Mouse (Mus musculus) neural tube, embryonic 11.5 days (tissue): ENCODE results near the gene Igf2bp3. TPM values are rescaled to one million over a fixed set of nuclear protein-coding genes. Genes with fewer than 3 reads are reported as not detected.

Source experiments
- ATAC-seq: fragments of 200-750 bp; cut with Nextera tagmentation; 2 replicates; pipeline ENCODE4 v1.8.0; 2017; ENCODE audit warnings: moderate number of reproducible peaks, mild to moderate bottlenecking, moderate TSS enrichment, moderate library complexity; ENCODE audit not compliant: insufficient read depth, low FRiP score, low TSS enrichment
- DNase-seq: peaks from one replicate; pipeline ENCODE4 v3.0.0-alpha.2; 2015; ENCODE audit warnings: low spot score
- H3K27ac ChIP-seq: fragments of 300-500 bp; sonication (generic); 2 replicates; pipeline ENCODE4 v1.5.1; 2014; ENCODE audit warnings: low read depth, mild to moderate bottlenecking, low read length
- H3K27me3 ChIP-seq: fragments of 300-500 bp; sonication (generic); 2 replicates; pipeline ENCODE4 v1.6.1; 2014; ENCODE audit warnings: mild to moderate bottlenecking, low read length, mixed read lengths; ENCODE audit not compliant: control insufficient read depth, insufficient read depth
- H3K36me3 ChIP-seq: fragments of 300-500 bp; sonication (generic); 2 replicates; pipeline ENCODE4 v1.6.1; 2014; ENCODE audit warnings: mild to moderate bottlenecking, low read length, moderate library complexity, mixed read lengths; ENCODE audit not compliant: control insufficient read depth, insufficient read depth
- H3K4me1 ChIP-seq: fragments of 300-500 bp; sonication (generic); 2 replicates; pipeline ENCODE4 v1.6.1; 2014; ENCODE audit warnings: low read length, mixed read lengths; ENCODE audit not compliant: control insufficient read depth, insufficient read depth
- H3K4me2 ChIP-seq: fragments of 300-500 bp; sonication (generic); 2 replicates; pipeline ENCODE4 v1.6.1; 2014; ENCODE audit warnings: low read depth, mild to moderate bottlenecking, moderate library complexity
- H3K4me3 ChIP-seq: fragments of 300-500 bp; sonication (generic); 2 replicates; pipeline ENCODE4 v1.5.1; 2014; ENCODE audit warnings: low read depth, low read length
- H3K9ac ChIP-seq: fragments of 300-500 bp; sonication (generic); 2 replicates; pipeline ENCODE4 v1.6.1; 2014; ENCODE audit warnings: mild to moderate bottlenecking, low read length
- H3K9me3 ChIP-seq: fragments of 300-500 bp; sonication (generic); 2 replicates; pipeline ENCODE4 v1.6.1; 2016; ENCODE audit warnings: low read length; ENCODE audit not compliant: control insufficient read depth
- WGBS: fragments of 180-500 bp; shearing (Covaris S2); extraction: QIAGEN DNeasy Blood & Tissue Kit; methylation state at CpG from one replicate; pipeline ENCODE4 v1.1.7; 2014; 5-methylcytosine and 5-hydroxymethylcytosine counted together
- polyA plus RNA-seq: library from polyadenylated mRNA; unstranded; fragments of >200 nt; fragmentation: Nextera tagmentation; extraction: Ambion mirVana; gene quantifications from 2 replicates; pipeline ENCODE4 v1.2.1, GENCODE M21; 2014

Igf2bp3 gene
- polyA plus RNA-seq, 1 experiment from 2014 or later = 130 TPM

DNA sequence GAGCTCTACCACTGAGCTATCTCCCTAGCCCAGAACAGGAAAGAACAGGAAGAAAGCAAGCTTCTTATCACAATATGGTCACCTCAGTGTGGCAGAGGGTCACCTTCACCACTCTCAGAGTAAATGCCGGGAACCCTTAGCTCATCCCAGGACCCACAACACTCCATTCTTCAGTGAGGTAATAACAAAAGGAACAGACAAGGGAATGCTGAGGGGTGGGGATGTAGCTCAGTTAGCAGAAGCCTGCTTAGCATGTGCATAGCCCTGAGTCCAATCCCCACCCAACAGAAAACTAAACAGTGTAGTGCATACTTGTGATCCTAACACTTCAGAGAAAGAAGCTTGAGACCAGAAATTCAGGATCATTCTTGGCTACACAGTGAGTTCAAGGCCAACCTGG, 115.7 kb downstream of the Igf2bp3 start:
- peaks cover 9% of the 10 kb centered on the region for H3K36me3 ChIP-seq
- WGBS = 83% methylated on average over 1 of the region's 1 CpGs
- H3K27ac ChIP-seq = no peak overlapping the region
- H3K9ac ChIP-seq = no peak overlapping the region
- H3K9me3 ChIP-seq = no peaks in the 10 kb centered on the region
- ATAC-seq (no peak), DNase-seq (no peak)
- no peaks in the 10 kb centered on the region for H3K4me1 ChIP-seq
- H3K4me3 ChIP-seq = no peak overlapping the region
- no peaks in the 10 kb centered on the region for H3K27me3 ChIP-seq
- no peak overlapping the region for H3K4me2 ChIP-seq

DNA sequence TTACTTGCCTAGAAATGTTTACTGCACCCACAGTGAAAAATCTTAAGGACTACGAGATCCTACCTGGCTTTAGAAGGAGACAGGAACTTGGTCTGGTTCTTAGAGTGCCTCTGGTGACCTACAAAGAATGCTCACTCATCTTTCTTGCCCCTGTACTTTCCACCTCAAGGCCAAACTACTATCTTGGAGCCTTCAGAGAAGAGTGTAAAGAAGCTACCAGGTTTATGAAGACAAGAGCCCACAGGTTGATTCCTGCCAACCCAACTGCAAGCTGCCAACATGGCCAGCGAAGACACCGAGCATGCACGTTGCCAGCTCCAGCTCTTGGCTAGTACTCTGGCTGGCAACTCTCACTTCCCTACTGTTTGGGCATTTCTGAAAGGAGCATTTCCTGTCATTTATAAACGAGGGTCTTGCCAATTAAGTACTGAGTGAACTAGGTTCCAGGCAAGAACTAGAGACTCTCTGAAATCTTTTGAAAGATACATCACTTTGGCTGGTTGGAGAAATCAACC, 117.1 kb downstream of the Igf2bp3 start:
- Histone ChIP-seq H3K36me3 (peaks cover 9% of the 10 kb centered on the region), H3K27ac (no peak overlapping the region), H3K4me1 (no peaks in the 10 kb centered on the region), H3K4me3 (no peak overlapping the region), H3K9ac (no peak overlapping the region), H3K4me2 (no peak overlapping the region), H3K9me3 (no peaks in the 10 kb centered on the region), H3K27me3 (no peaks in the 10 kb centered on the region)
- whole genome bisulfite sequencing = 95% methylated on average over 5 of the region's 5 CpGs
- ATAC-seq (no peak), DNase-seq (no peak)

DNA sequence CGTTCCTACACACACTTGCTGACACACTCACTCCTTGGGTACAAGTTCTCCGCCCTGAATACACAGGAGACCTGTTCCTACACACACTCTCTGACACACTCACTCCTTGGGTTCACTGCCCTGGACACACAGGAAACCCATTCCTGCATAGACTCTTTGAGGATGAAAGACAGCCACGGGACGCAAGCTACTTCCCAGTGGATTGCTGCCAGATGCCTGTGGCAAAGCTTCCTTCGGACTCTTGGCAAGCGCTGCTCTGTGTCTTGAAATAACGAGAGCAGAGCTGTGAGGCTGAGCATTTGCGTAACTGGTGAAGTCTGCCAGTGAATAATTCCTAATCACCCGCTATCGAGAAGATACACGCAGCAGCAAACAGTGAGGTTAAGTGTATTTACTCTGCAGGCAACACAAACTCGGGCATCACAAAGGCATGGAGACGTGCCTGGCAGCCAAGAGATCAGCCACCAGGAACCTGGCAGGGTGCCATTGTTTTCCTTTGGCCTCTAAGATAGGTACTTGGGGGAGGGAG, 117.8 kb downstream of the Igf2bp3 start:
- H3K36me3 ChIP-seq = peaks cover 9% of the 10 kb centered on the region
- no peaks in the 10 kb centered on the region for H3K9me3 ChIP-seq
- DNase-seq (no peak), ATAC-seq (no peak)
- no peaks in the 10 kb centered on the region for H3K4me1 ChIP-seq
- no peaks in the 10 kb centered on the region for H3K27me3 ChIP-seq
- WGBS = 79% methylated on average over 13 of the region's 13 CpGs
- H3K27ac ChIP-seq = no peak overlapping the region
- no peak overlapping the region for H3K4me2 ChIP-seq
- H3K4me3 ChIP-seq = no peak overlapping the region
- H3K9ac ChIP-seq = no peak overlapping the region

DNA sequence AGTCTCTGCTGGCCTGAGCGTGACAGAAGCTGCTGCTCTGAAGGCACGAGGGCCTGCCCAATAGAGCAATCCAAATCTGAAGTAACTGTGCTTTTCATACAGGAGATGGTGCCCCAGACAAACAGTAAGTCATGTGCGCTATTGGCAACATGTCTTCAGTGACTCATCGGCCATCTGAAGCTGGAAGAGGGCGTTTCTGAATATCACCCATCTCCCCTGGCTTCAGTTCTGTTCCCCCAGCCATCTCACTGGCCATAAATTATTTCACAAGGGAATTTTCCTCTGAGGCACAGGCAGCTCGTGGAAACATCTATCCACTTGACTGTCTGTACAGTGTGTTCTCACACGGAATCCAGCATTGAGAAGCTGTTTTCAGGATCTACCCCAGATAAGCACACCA, 118.3 kb downstream of the Igf2bp3 start:
- Histone ChIP-seq H3K9me3 (no peaks in the 10 kb centered on the region), H3K4me3 (no peak overlapping the region), H3K4me1 (no peaks in the 10 kb centered on the region), H3K36me3 (peaks cover 8% of the 10 kb centered on the region), H3K27me3 (no peaks in the 10 kb centered on the region), H3K9ac (no peak overlapping the region), H3K4me2 (no peak overlapping the region), H3K27ac (no peak overlapping the region)
- ATAC-seq (no peak), DNase-seq (no peak)
- WGBS = 91% methylated on average over 7 of the region's 7 CpGs

DNA sequence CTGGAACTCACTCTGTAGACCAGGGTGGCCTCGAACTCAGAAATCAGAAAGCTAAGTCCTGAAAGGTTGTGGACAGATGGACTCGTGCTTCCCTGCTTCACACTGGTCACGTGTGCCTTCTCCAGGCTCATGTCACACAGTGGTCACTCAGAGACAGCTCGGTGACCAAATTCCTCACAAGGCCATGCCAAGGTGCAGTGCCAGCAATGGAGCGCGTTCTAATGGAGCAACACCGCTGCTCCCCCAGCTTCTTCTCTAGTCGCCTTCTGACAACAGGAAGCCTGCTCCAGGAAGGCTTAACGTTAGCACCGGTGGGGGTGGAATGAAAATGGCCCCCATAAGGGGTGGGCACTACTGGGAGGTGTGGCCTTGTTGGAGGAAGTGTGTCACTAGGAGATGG, 119.8 kb downstream of the Igf2bp3 start:
- Histone ChIP-seq H3K9me3 (no peaks in the 10 kb centered on the region), H3K27me3 (no peaks in the 10 kb centered on the region), H3K4me3 (no peak overlapping the region), H3K36me3 (no peaks in the 10 kb centered on the region; the same call in 1 of the 2 replicates), H3K9ac (no peak overlapping the region), H3K4me1 (no peaks in the 10 kb centered on the region), H3K4me2 (no peak overlapping the region), H3K27ac (no peak overlapping the region)
- 90% methylated on average over 10 of the region's 10 CpGs for WGBS
- ATAC-seq (no peak), DNase-seq (no peak)

DNA sequence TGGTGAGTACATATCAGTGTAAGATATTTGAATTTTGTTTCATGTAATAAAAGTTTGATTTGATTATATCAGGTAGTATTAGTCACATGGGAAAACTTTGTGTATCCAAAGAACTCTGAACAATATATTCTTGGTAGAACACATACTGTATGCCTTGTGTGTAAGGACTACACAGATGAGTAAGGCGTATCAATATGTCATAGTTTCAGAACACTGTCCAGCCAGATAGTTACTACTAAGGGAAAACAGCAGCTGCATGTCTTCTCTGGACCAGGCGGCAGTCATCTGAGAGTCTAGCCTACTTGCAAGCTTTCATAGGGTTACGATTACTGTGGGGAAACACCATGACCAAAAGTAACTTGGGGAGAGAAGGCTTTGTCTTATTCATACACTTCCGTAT, 131.7 kb downstream of the Igf2bp3 start:
- H3K36me3 ChIP-seq = peaks cover 2% of the 10 kb centered on the region; the same call in 1 of the 2 replicates

DNA sequence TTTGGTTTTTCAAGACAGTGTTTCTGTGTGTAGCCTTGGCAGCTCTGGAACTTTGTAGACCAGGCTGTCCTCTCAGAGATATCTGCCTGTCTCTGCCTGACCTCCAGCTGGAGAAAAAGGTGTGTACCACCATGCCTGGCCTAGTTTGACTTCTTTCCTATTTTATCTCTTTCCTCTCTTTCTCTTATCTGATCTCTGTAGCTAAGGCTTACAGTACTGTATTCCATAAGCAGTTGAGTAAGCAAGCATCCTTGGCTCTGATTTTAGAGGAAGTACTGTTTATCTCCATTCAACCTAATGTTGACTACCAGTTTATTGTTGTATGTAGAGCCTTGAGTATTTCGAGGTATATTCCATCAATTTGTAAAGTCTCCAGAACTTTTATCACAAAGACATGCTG, 135.4 kb downstream of the Igf2bp3 start:
- ATAC-seq (no peak), DNase-seq (no peak)
- Histone ChIP-seq H3K9me3 (no peaks in the 10 kb centered on the region), H3K27ac (no peak overlapping the region), H3K4me2 (no peak overlapping the region), H3K4me1 (peaks cover 6% of the 10 kb centered on the region), H3K9ac (no peak overlapping the region), H3K27me3 (no peaks in the 10 kb centered on the region), H3K36me3 (no peaks in the 10 kb centered on the region; the same call in 1 of the 2 replicates), H3K4me3 (no peak overlapping the region)
- 89% methylated on average over 1 of the region's 1 CpGs for WGBS

More for the DNA sequence above, 131.7 kb downstream of the Igf2bp3 start:
- ATAC-seq (no peak), DNase-seq (no peak)
- H3K4me2 ChIP-seq = no peak overlapping the region
- no peak overlapping the region for H3K4me3 ChIP-seq
- no peaks in the 10 kb centered on the region for H3K9me3 ChIP-seq
- no peak overlapping the region for H3K27ac ChIP-seq
- no peaks in the 10 kb centered on the region for H3K27me3 ChIP-seq
- no peak overlapping the region for H3K9ac ChIP-seq
- H3K4me1 ChIP-seq = no peaks in the 10 kb centered on the region
- WGBS = 95% methylated on average over 4 of the region's 4 CpGs

DNA sequence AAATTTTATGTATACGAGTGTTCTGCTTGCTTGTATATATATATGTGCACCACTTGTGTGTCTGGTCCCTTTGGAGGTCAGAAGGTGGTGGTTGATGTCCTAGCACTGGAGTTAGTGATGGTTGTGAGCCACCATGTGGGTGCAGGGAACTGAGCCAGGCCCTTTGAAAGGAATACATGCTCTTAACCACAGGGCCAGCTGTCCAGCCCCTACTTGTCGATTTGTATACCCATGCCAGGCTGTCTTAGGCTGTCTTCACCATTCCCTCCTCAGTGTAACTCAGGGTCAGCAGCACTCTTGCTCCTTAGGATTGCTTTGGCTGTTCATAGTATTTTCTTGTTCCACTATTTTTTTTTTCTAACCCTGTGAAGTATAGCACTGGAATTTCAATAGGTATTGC, 136.9 kb downstream of the Igf2bp3 start:
- no peaks in the 10 kb centered on the region for H3K36me3 ChIP-seq
- H3K9me3 ChIP-seq = no peaks in the 10 kb centered on the region
- no peaks in the 10 kb centered on the region for H3K27me3 ChIP-seq
- H3K4me2 ChIP-seq = no peak overlapping the region
- H3K9ac ChIP-seq = no peak overlapping the region
- no peak for ATAC-seq
- DNase-seq = no peak
- no peak overlapping the region for H3K27ac ChIP-seq
- 94% methylated on average over 2 of the region's 2 CpGs for WGBS
- peaks cover 7% of the 10 kb centered on the region for H3K4me1 ChIP-seq
- no peak overlapping the region for H3K4me3 ChIP-seq

DNA sequence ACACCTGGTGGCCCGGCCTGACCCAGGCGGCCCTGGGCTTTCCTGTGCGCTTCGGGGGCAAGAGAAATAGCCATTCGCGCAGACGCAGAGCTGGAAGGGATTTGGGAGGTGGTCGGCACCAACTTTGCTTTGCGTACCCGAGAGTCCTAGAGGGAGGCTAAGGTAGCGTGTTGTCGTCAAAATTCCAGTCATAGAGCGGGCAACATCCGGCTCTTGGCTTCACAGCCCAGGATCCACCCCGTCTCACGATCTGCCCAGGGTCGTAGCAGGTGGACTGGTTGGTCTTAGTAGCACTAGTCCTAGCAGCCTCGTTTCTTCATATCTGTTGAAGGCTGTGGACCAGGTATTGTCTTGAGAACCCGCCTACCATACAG, 140.7 kb downstream of the Igf2bp3 start:
- H3K9me3 ChIP-seq = no peaks in the 10 kb centered on the region
- ATAC-seq (peak; percentile 58), DNase-seq (no peak)
- no peaks in the 10 kb centered on the region for H3K36me3 ChIP-seq
- peak overlapping the region; percentile 92 for H3K9ac ChIP-seq
- H3K27ac ChIP-seq = peak overlapping the region; percentile 63; the same call in 1 of the 2 replicates
- peak overlapping the region; percentile 91 for H3K4me2 ChIP-seq
- peak overlapping the region; percentile 100 for H3K4me3 ChIP-seq
- H3K27me3 ChIP-seq = no peaks in the 10 kb centered on the region
- H3K4me1 ChIP-seq = peaks cover 7% of the 10 kb centered on the region
- 1% methylated on average over 19 of the region's 19 CpGs for WGBS
